Mouse (Mus musculus): ENCODE measurements around the gene Gm20715. TPM values are rescaled to one million over a fixed set of nuclear protein-coding genes. Genes with fewer than 3 reads are reported as not detected.

Gene Gm20715
- polyA plus RNA-seq (2014; fragmentation: Illumina TruSeq; extraction: RNeasy Lipid Tissue Mini Kit (QIAGEN cat#74804)): not detected

DNA sequence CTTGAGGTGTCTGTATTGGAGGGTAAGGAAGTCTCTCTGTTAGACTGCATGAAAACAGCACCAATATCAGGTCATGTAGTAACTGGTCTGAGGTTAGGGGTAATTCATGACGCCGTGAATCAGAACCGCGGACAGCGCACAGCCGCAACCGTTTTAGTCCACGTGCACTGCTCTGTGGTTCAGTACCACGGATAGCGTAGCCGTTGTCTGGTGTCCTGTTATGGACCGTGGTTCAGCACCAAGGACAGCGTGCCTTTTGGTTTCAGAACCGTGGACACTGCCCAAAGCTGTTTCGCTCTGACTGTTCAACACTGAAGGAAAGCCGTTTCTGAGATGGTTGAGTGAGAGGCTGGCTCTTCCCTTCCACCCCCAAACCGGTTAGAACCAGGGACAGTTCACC lies at the start of gene Gm20715:
Gm20715 (plus strand) TSS at position 235 of the 400 bp plus-strand sequence.

DNA sequence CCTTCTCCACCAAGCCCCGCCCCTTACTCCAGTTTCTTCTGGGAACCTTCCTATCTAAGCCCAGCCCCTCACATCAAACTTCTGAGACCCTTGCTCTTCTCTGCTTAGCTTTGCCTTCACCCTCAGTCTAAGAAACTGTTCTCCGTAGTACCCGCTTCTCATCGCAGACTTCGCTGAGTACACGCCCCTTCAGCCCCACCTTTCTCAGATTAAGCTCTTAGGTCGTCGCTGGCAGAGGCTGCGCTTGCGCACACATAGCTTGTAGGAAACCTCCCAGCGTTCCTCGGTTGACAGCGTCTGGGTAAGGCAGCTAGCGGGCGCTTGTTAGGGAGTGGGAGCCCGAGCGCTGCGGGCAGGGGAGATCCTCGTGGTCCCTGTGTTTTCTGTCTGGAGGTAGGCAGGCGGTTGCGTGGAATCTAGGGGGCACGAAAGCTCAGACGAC lies 47.0 kb upstream of the Gm20715 start, which contains the start of gene Zfp78:
Zfp78 (plus strand) TSS at position 234 of the 442 bp plus-strand sequence.

DNA sequence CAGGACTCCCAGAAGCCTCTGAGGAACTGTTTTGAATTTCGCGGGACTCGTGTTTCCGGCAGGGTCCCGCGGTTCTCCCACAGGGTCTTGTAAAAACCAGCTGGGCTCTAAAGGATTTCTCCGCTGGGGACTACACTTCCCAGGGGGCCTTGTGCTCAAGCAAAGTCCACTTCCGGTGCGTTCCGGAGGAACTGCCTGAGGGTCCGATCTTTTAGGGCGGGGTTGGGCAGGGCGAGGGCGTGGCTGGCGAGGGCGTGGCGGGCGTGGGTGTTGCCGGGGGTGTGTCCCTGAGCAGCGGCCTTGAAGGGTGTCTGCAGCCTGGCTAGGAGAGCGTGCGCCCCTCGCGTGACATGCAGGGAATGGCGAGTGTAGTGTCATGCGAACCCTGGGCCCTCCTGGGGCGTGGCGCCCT lies 27.0 kb upstream of the Gm20715 start, which contains the start of gene Zfp28:
Zfp28 (plus strand) TSS at position 252 of the 412 bp plus-strand sequence.

GRCm38 (mm10) chr7:6397996-6398975 lies 11.8 kb upstream of the Gm20715 start, which contains the start of gene Smim17:
Gene Smim17, plus strand, starts transcription at chr7:6398715.

GRCm38 (mm10) chr7:6438388-6438787 lies 28.3 kb downstream of the Gm20715 start, which contains the start of gene Olfr1344:
Gene Olfr1344, plus strand, starts transcription at chr7:6438688.

GRCm38 (mm10) chr7:6455868-6456267 lies 45.8 kb downstream of the Gm20715 start, which contains the start of gene Olfr1336:
Gene Olfr1336, plus strand, starts transcription at chr7:6456168.

GRCm38 (mm10) chr7:6466951-6467350 lies 56.9 kb downstream of the Gm20715 start, which contains the start of gene Olfr1346:
Gene Olfr1346, plus strand, starts transcription at chr7:6467101.

DNA sequence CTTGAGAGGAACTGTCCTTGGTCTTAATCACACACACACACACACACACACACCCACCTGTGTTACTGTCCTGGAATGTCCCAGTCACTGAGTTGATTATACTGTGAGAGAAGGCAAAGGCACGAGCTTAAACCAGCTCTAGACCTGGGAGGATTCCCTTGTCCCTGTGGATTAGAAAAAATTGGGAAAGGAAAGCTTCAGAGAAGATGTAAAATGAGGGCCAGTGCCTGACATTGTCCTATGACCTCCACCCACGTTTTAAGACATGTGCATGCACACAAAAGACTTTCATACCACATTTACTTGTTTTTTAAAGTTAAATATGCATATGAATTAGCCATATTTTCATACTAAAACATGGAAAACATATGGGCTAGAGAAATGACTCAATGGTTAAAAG lies 76.8 kb downstream of the Gm20715 start, which contains the start of gene Olfr5:
Olfr5 (minus strand) TSS at position 101 of the 400 bp plus-strand sequence.

Other genes starting within 250 kb of the Gm20715 start
- 7.1 TPM for gene Zfp444, start 238.1 kb upstream of the Gm20715 start, polyA plus RNA-seq (2014; fragmentation: Illumina TruSeq; extraction: RNeasy Lipid Tissue Mini Kit (QIAGEN cat#74804))
- gene Galp, start 213.2 kb upstream of the Gm20715 start, polyA plus RNA-seq (2014; fragmentation: Illumina TruSeq; extraction: RNeasy Lipid Tissue Mini Kit (QIAGEN cat#74804)): not detected
- gene Zscan5b, start 188.0 kb upstream of the Gm20715 start, polyA plus RNA-seq (2014; fragmentation: Illumina TruSeq; extraction: RNeasy Lipid Tissue Mini Kit (QIAGEN cat#74804)): not detected
- 0.54 TPM for gene Epp13, start 157.6 kb upstream of the Gm20715 start, polyA plus RNA-seq (2014; fragmentation: Illumina TruSeq; extraction: RNeasy Lipid Tissue Mini Kit (QIAGEN cat#74804))
- gene Zfp667, start 123.7 kb upstream of the Gm20715 start, polyA plus RNA-seq (2014; fragmentation: Illumina TruSeq; extraction: RNeasy Lipid Tissue Mini Kit (QIAGEN cat#74804)): 19.4 TPM
- gene Zfp583, start 79.0 kb upstream of the Gm20715 start, polyA plus RNA-seq (2014; fragmentation: Illumina TruSeq; extraction: RNeasy Lipid Tissue Mini Kit (QIAGEN cat#74804)): 18.5 TPM
- gene Gm3854, start 66.5 kb upstream of the Gm20715 start, polyA plus RNA-seq (2014; fragmentation: Illumina TruSeq; extraction: RNeasy Lipid Tissue Mini Kit (QIAGEN cat#74804)): 1.7 TPM
- 7.6 TPM for gene Zfp78, start 47.0 kb upstream of the Gm20715 start, polyA plus RNA-seq (2014; fragmentation: Illumina TruSeq; extraction: RNeasy Lipid Tissue Mini Kit (QIAGEN cat#74804))
- gene Zfp28, start 27.0 kb upstream of the Gm20715 start, polyA plus RNA-seq (2014; fragmentation: Illumina TruSeq; extraction: RNeasy Lipid Tissue Mini Kit (QIAGEN cat#74804)): 10.3 TPM
- not detected for gene Smim17, start 11.6 kb upstream of the Gm20715 start, polyA plus RNA-seq (2014; fragmentation: Illumina TruSeq; extraction: RNeasy Lipid Tissue Mini Kit (QIAGEN cat#74804))
- not detected for gene Olfr1344, start 28.4 kb downstream of the Gm20715 start, polyA plus RNA-seq (2014; fragmentation: Illumina TruSeq; extraction: RNeasy Lipid Tissue Mini Kit (QIAGEN cat#74804))
- gene Olfr1336, start 45.9 kb downstream of the Gm20715 start, polyA plus RNA-seq (2014; fragmentation: Illumina TruSeq; extraction: RNeasy Lipid Tissue Mini Kit (QIAGEN cat#74804)): not detected
- not detected for gene Olfr1346, start 56.8 kb downstream of the Gm20715 start, polyA plus RNA-seq (2014; fragmentation: Illumina TruSeq; extraction: RNeasy Lipid Tissue Mini Kit (QIAGEN cat#74804))
- gene Olfr5, start 76.7 kb downstream of the Gm20715 start, polyA plus RNA-seq (2014; fragmentation: Illumina TruSeq; extraction: RNeasy Lipid Tissue Mini Kit (QIAGEN cat#74804)): not detected
- gene Olfr1347, start 89.5 kb downstream of the Gm20715 start, polyA plus RNA-seq (2014; fragmentation: Illumina TruSeq; extraction: RNeasy Lipid Tissue Mini Kit (QIAGEN cat#74804)): not detected
- gene Olfr1348, start 98.5 kb downstream of the Gm20715 start, polyA plus RNA-seq (2014; fragmentation: Illumina TruSeq; extraction: RNeasy Lipid Tissue Mini Kit (QIAGEN cat#74804)): not detected
- gene Olfr1349, start 112.7 kb downstream of the Gm20715 start, polyA plus RNA-seq (2014; fragmentation: Illumina TruSeq; extraction: RNeasy Lipid Tissue Mini Kit (QIAGEN cat#74804)): not detected
- not detected for gene Olfr1350, start 154.6 kb downstream of the Gm20715 start, polyA plus RNA-seq (2014; fragmentation: Illumina TruSeq; extraction: RNeasy Lipid Tissue Mini Kit (QIAGEN cat#74804))